Mouse (Mus musculus): ENCODE data around the gene Mex3b.

GRCm38 (mm10) chr7:82821501-82821900, 45.6 kb upstream of the Mex3b start:
- no peak for TF ChIP-seq CTCF (IDR thresholded peaks at IDR 0.05 in 2 of 3, conservative IDR thresholded peaks at IDR 0.05 in 1 of 3; ENCODE audit: control insufficient read depth in 1 of 3, insufficient read depth in 1 of 3, low read depth in 2 of 3, low read length in 3 of 3, poor library complexity in 1 of 3, severe bottlenecking in 1 of 3)
- TF ChIP-seq ZKSCAN1 (IDR thresholded peaks at IDR 0.05; ENCODE audit: low read depth, low read length): no peak
- TF ChIP-seq POLR2A (IDR thresholded peaks at IDR 0.05; ENCODE audit: control insufficient read depth in 1 of 2, insufficient read depth in 1 of 2, low read depth in 1 of 2, low read length in 2 of 2, poor library complexity in 1 of 2): no peak
- TF ChIP-seq POLR2AphosphoS5 (IDR thresholded peaks at IDR 0.05; ENCODE audit: borderline replicate concordance, low read depth, low read length): no peak
- TF ChIP-seq MAX (IDR thresholded peaks at IDR 0.05; ENCODE audit: low read length): no peak
- no peak for TF ChIP-seq HCFC1 (IDR thresholded peaks at IDR 0.05; ENCODE audit: low read depth, low read length)
- no peak for TF ChIP-seq MAFK (IDR thresholded peaks at IDR 0.05; ENCODE audit: borderline replicate concordance, low read depth, low read length)
- TF ChIP-seq SMC3 (IDR thresholded peaks at IDR 0.05; ENCODE audit: low read depth, low read length): no peak
- no peak for TF ChIP-seq MEF2A (IDR thresholded peaks at IDR 0.05; ENCODE audit: extremely low read depth, insufficient replicate concordance, low read depth, low read length, poor library complexity, severe bottlenecking)

All from MEL (cell line).